Mouse (Mus musculus) kidney, postnatal 36 days (tissue): ENCODE measurements at regions not wholly inside any gene's neighbourhood (a gene's known extent, or its start where the extent isn't known, plus 50 kb on each side); places are given as distances from the start of the nearest gene placed in this dataset.

Experiments
- DNase-seq, 2 experiments: peaks; one replicate each; pipeline ENCODE4 v3.0.0; 2021 to 2022; ENCODE audit warnings: mixed read lengths in 2 of 2

DNA sequence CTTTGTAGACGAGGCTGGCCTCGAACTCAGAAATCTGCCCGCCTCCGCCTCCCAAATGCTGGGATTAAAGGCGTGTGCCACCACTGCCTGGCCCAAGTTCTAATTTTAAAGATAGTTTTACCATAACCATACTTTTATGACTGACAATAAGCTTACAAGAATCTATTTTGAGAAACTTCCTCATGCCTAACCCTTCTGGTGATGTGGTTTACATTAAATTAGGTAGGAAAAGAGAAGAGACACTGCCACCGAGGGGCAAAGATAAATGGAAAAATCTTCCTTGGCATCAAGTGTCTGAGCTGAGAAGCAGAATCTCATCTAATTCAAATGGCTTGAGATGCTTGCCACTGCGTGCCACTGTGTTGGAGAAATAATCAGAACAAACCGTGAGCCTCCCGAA lies 56.3 kb upstream of the Cul3 start:
- no peak for DNase-seq

DNA sequence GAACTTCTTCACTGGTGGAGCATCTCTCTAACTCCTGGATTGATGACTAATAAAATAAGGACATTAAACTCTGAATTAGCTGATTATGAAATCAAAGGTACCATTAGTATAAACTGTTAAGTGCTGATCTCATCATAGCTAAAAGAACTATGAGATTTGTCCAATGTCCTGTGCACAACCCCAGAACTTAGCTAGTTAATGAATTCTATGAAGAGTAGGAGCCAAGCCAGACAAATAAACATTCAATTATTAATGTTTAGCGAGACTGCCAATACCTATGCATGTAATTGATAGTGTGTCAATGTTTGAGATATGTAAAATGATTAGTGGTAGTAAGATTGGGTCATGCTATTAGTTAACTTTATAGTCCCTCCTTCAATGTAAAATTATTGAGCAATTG lies 51.1 kb upstream of the Cul3 start:
- DNase-seq = peak in 1 of 2 experiments; percentile 18

DNA sequence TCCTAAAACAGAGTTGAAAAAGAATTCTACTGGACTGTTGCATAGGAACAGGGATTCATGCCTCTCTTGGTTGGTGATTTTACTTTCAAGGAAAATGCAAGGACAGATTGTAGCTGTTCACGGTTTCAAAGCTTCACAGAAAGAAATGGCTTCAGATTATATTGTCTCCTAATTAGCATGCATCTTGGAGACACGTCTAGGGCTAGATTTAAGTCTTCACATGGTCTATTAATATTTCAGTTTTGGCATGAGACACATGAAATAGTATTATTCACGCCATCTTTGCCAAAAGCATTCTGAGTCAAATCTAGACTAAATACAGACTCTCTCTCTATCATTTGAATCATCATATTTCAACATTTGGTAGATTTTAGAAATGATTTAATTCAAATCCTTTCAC lies 50.1 kb upstream of the Cul3 start:
- no peak for DNase-seq
